Mouse (Mus musculus) hindbrain, embryonic 13.5 days (tissue): ENCODE measurements around the gene Gm17374. TPM values are rescaled to one million over a fixed set of nuclear protein-coding genes. Genes with fewer than 3 reads are reported as not detected.

ENCODE experiments used
- ATAC-seq: fragments of 200-750 bp; cut with Nextera tagmentation; 2 replicates; pipeline ENCODE4 v1.8.0; 2017; ENCODE audit warnings: moderate TSS enrichment; ENCODE audit not compliant: low FRiP score
- H3K27ac ChIP-seq: fragments of 300-500 bp; sonication (generic); 2 replicates; pipeline ENCODE4 v1.5.1; 2015; ENCODE audit warnings: inconsistent platforms, mild to moderate bottlenecking, moderate library complexity
- H3K27me3 ChIP-seq: fragments of 300-500 bp; sonication (generic); 2 replicates; pipeline ENCODE4 v1.6.1; 2015; ENCODE audit warnings: mild to moderate bottlenecking, inconsistent platforms
- H3K36me3 ChIP-seq: fragments of 300-500 bp; sonication (generic); 2 replicates; pipeline ENCODE4 v1.6.1; 2015; ENCODE audit warnings: mild to moderate bottlenecking, inconsistent platforms
- H3K4me1 ChIP-seq: fragments of 300-500 bp; sonication (generic); replicated peaks from 2 replicates; pipeline ENCODE4 v1.6.1; 2015; ENCODE audit warnings: inconsistent platforms
- H3K4me2 ChIP-seq: fragments of 300-500 bp; sonication (generic); 2 replicates; pipeline ENCODE4 v1.6.1; 2015; ENCODE audit warnings: inconsistent platforms, mild to moderate bottlenecking, moderate library complexity
- H3K4me3 ChIP-seq: fragments of 300-500 bp; sonication (generic); 2 replicates; pipeline ENCODE4 v1.5.1; 2015; ENCODE audit warnings: mild to moderate bottlenecking, inconsistent platforms
- H3K9ac ChIP-seq: fragments of 300-500 bp; sonication (generic); 2 replicates; pipeline ENCODE4 v1.6.1; 2015; ENCODE audit warnings: mild to moderate bottlenecking, inconsistent platforms
- H3K9me3 ChIP-seq: fragments of 300-500 bp; sonication (generic); 2 replicates; pipeline ENCODE4 v1.6.1; 2016; ENCODE audit warnings: inconsistent platforms
- WGBS: fragments of 180-500 bp; shearing (Covaris S2); methylation state at CpG from one replicate; pipeline ENCODE4 v1.1.7; 2015; 5-methylcytosine and 5-hydroxymethylcytosine counted together
- polyA plus RNA-seq: library from polyadenylated mRNA; unstranded; fragments of >200 nt; fragmentation: Nextera tagmentation; extraction: Ambion mirVana; gene quantifications from 2 replicates; pipeline ENCODE4 v1.2.1, GENCODE M21; 2015

The Gm17374 gene
- polyA plus RNA-seq, 1 experiment from 2014 or later, result not detected

- Histone ChIP-seq H3K27me3 (no peaks in the 10 kb centered on the region), H3K9me3 (no peaks in the 10 kb centered on the region), H3K4me2 (no peak overlapping the region), H3K9ac (no peak overlapping the region), H3K36me3 (peaks cover 39% of the 10 kb centered on the region), H3K4me3 (no peak overlapping the region), H3K27ac (no peak overlapping the region), H3K4me1 (no peaks in the 10 kb centered on the region)
- ATAC-seq, result no peak
- WGBS, result 81% methylated on average over 2 of the region's 2 CpGs
Measured at GRCm38 (mm10) chr2:140200713-140201112, 48.9 kb downstream of the Gm17374 start.

- WGBS, result 92% methylated on average over 5 of the region's 5 CpGs
- no peaks in the 10 kb centered on the region for H3K27me3 ChIP-seq
- ATAC-seq, result no peak
Measured at GRCm38 (mm10) chr2:140202573-140202972, 50.7 kb downstream of the Gm17374 start.

More at GRCm38 (mm10) chr2:140202573-140202972, 50.7 kb downstream of the Gm17374 start:
- Histone ChIP-seq H3K4me3 (no peak overlapping the region), H3K9ac (no peak overlapping the region), H3K9me3 (no peaks in the 10 kb centered on the region), H3K4me1 (no peaks in the 10 kb centered on the region), H3K4me2 (no peak overlapping the region), H3K36me3 (peaks cover 42% of the 10 kb centered on the region), H3K27ac (no peak overlapping the region)

Other genes starting within 250 kb of the Gm17374 start
- 15.4 and 16.5 TPM in 2 replicates for gene Tasp1, start 85.2 kb upstream of the Gm17374 start, polyA plus RNA-seq
- gene Esf1, start 18.5 kb downstream of the Gm17374 start, polyA plus RNA-seq, result 21.1 and 21.5 TPM in 2 replicates
- 44.9 and 47.5 TPM in 2 replicates for gene Ndufaf5, start 18.6 kb downstream of the Gm17374 start, polyA plus RNA-seq
- not detected in 2 replicates for gene Sel1l2, start 237.7 kb downstream of the Gm17374 start, polyA plus RNA-seq
- 74.7 and 81.8 TPM in 2 replicates for gene Macrod2, start 243.3 kb downstream of the Gm17374 start, polyA plus RNA-seq